Mouse (Mus musculus) stomach, embryonic 14.5 days (tissue): ENCODE data around the gene Tbc1d16. TPM values are rescaled to one million over a fixed set of nuclear protein-coding genes. Genes with fewer than 3 reads are reported as not detected.

ENCODE experiments used
- microRNA-seq: library from miRNA; unstranded; fragments of <30 nt; microRNA quantifications from one replicate; pipeline ENCODE4, GENCODE M21; 2016
- polyA plus RNA-seq: library from polyadenylated mRNA; unstranded; fragments of >200 nt; fragmentation: Nextera tagmentation; extraction: Ambion mirVana; gene quantifications from 2 replicates; pipeline ENCODE4 v1.2.1, GENCODE M21; 2014

Gene Tbc1d16
- polyA plus RNA-seq, 1 experiment from 2014 or later, result 14.8 TPM

Small RNA genes within 50 kb of the gene (microRNA-seq; reads per million reads assigned to microRNA genes)
- gene Mir6934, result 1.6 reads per million

Other genes starting within 250 kb of the Tbc1d16 start
- gene Enpp7, start 240.3 kb downstream of the Tbc1d16 start, polyA plus RNA-seq, result not detected in 2 replicates
- 24.9 and 25.9 TPM in 2 replicates for gene Cbx2, start 205.5 kb downstream of the Tbc1d16 start, polyA plus RNA-seq
- gene Cbx8, start 187.5 kb downstream of the Tbc1d16 start, polyA plus RNA-seq, result 6.2 and 8.5 TPM in 2 replicates
- gene Cbx4, start 142.3 kb downstream of the Tbc1d16 start, polyA plus RNA-seq, result 7.0 and 8.2 TPM in 2 replicates
- 4.1 and 4.3 TPM in 2 replicates for gene Ccdc40, start 73 bp upstream of the Tbc1d16 start, polyA plus RNA-seq
- 50.3 and 55.8 TPM in 2 replicates for gene Gaa, start 39.4 kb upstream of the Tbc1d16 start, polyA plus RNA-seq
- 347 and 363 TPM in 2 replicates for gene Eif4a3, start 71.6 kb upstream of the Tbc1d16 start, polyA plus RNA-seq
- 0.34 and 0.38 TPM in 2 replicates for gene Card14, start 79.3 kb upstream of the Tbc1d16 start, polyA plus RNA-seq
- gene Sgsh, start 127.0 kb upstream of the Tbc1d16 start, polyA plus RNA-seq, result 5.8 and 8.8 TPM in 2 replicates
- gene Slc26a11, start 127.1 kb upstream of the Tbc1d16 start, polyA plus RNA-seq, result 9.0 and 11.8 TPM in 2 replicates
- gene Rnf213, start 164.6 kb upstream of the Tbc1d16 start, polyA plus RNA-seq, result 11.1 and 13.5 TPM in 2 replicates